Mouse (Mus musculus) liver, postnatal 0 days (tissue): Measurements from ENCODE around the gene Lrriq1.

Experiments
- CTCF ChIP-seq: sonication (generic); IDR thresholded peaks from 2 replicates; pipeline ENCODE4 v1.5.1; 2016; ENCODE audit warnings: antibody characterized with exemption, low read depth
- EP300 ChIP-seq: IDR thresholded peaks from 2 replicates; pipeline ENCODE4 v1.6.1; 2016; ENCODE audit warnings: antibody characterized with exemption, low read depth, mild to moderate bottlenecking

DNA sequence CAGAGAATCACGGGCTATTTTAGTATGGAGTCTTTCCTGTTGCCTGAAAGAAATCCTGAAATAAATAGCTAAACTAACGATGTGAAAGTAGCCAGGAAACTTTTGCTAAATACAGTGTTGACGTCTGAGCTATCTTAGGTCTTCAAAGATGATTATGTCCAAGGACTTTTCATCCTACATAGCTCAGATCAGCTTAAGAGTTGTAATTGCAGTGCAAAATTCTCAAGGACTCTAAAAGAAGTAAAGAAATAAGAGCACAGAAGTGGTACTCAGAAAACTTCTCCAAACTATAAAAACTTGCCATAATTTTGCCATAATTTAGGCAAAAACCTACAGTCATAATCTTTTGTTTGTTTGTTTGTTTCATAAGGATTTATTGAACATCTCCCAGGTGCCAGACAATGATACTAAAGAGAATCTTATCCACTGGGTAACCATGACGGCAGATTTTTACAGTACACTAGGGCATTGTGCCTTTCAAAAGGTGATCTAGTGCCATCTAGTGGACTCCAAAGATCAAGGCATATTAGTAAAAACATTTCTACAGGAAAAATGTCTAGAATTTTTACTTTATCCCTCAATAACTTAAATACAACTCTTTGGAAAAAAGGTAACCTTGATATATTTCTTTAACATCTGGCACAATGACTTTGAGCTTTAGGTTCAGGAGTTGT lies 41.3 kb downstream of the Lrriq1 start:
- TF ChIP-seq CTCF (peak; percentile 43), EP300 (no peak)
